Mouse (Mus musculus) thymus, postnatal 0 days (tissue): ENCODE measurements at regions not wholly inside any gene's neighbourhood (a gene's known extent, or its start where the extent isn't known, plus 50 kb on each side); places are given as distances from the start of the nearest gene placed in this dataset.

ENCODE experiments used
- DNase-seq: peaks from one replicate; pipeline ENCODE4 v3.0.0-alpha.2; 2015; ENCODE audit warnings: low spot score

GRCm38 (mm10) chr11:63827271-63827762 is 94.8 kb downstream of the Hs3st3b1 start:
- no peak for DNase-seq

GRCm38 (mm10) chr11:63833480-63833879 is 88.6 kb downstream of the Hs3st3b1 start:
- DNase-seq, result no peak

- DNase-seq, result no peak
Measured at GRCm38 (mm10) chr11:63834140-63834539, 88.0 kb downstream of the Hs3st3b1 start.

GRCm38 (mm10) chr11:63834631-63835030 is 87.5 kb downstream of the Hs3st3b1 start:
- DNase-seq, result no peak
